Mouse (Mus musculus) intestine, embryonic 16.5 days (tissue): ENCODE data around the gene Gm266. TPM values are rescaled to one million over a fixed set of nuclear protein-coding genes. Genes with fewer than 3 reads are reported as not detected.
A peak's percentile ranks its signal among the peaks of the same experiment; 100 is the strongest.

Experiments used
- ATAC-seq: fragments of 200-750 bp; cut with Nextera tagmentation; 2 replicates; pipeline ENCODE4 v1.8.0; 2017; ENCODE audit warnings: moderate TSS enrichment, moderate library complexity
- H3K27ac ChIP-seq: fragments of 300-500 bp; sonication (generic); 2 replicates; pipeline ENCODE4 v1.5.1; 2014; ENCODE audit warnings: mild to moderate bottlenecking, low read length
- H3K27me3 ChIP-seq: fragments of 300-500 bp; sonication (generic); replicated peaks from 2 replicates; pipeline ENCODE4 v1.6.1; 2014; ENCODE audit warnings: low read length, control low read depth, mixed read lengths; ENCODE audit not compliant: control insufficient read depth, insufficient read depth
- H3K36me3 ChIP-seq: fragments of 300-500 bp; sonication (generic); 2 replicates; pipeline ENCODE4 v1.6.1; 2014; ENCODE audit warnings: low read length, control low read depth; ENCODE audit not compliant: control insufficient read depth, insufficient read depth
- H3K4me1 ChIP-seq: fragments of 300-500 bp; sonication (generic); 2 replicates; pipeline ENCODE4 v1.6.1; 2014; ENCODE audit warnings: low read length, control low read depth, mixed read lengths; ENCODE audit not compliant: control insufficient read depth, insufficient read depth
- H3K4me2 ChIP-seq: fragments of 300-500 bp; sonication (generic); 2 replicates; pipeline ENCODE4 v1.6.1; 2014; ENCODE audit warnings: low read depth, low read length, control low read depth
- H3K4me3 ChIP-seq: fragments of 300-500 bp; sonication (generic); 2 replicates; pipeline ENCODE4 v1.5.1; 2014; ENCODE audit warnings: mild to moderate bottlenecking, low read length
- H3K9ac ChIP-seq: fragments of 300-500 bp; sonication (generic); 2 replicates; pipeline ENCODE4 v1.6.1; 2014; ENCODE audit warnings: low read depth, low read length
- H3K9me3 ChIP-seq: fragments of 300-500 bp; sonication (generic); 2 replicates; pipeline ENCODE4 v1.6.1; 2016; ENCODE audit warnings: low read length, control low read depth; ENCODE audit not compliant: control insufficient read depth
- WGBS: fragments of 180-500 bp; shearing (Covaris S2); extraction: QIAGEN DNeasy Blood & Tissue Kit; methylation state at CpG from one replicate; pipeline ENCODE4 v1.1.7; 2014; 5-methylcytosine and 5-hydroxymethylcytosine counted together
- polyA plus RNA-seq: library from polyadenylated mRNA; unstranded; fragments of >200 nt; fragmentation: Nextera tagmentation; extraction: Ambion mirVana; gene quantifications from 2 replicates; pipeline ENCODE4 v1.2.1, GENCODE M21; 2015

Gene Gm266
- polyA plus RNA-seq, 1 experiment from 2014 or later = 11.7 TPM

- WGBS = 62% methylated on average over 11 of the region's 11 CpGs
- Histone ChIP-seq H3K4me3 (no peak overlapping the region), H3K9ac (no peak overlapping the region), H3K4me1 (peaks cover 16% of the 10 kb centered on the region), H3K9me3 (no peaks in the 10 kb centered on the region), H3K36me3 (no peaks in the 10 kb centered on the region), H3K27ac (no peak overlapping the region), H3K27me3 (peaks cover 25% of the 10 kb centered on the region), H3K4me2 (no peak overlapping the region)
- ATAC-seq = no peak
Observed at GRCm38 (mm10) chr12:111489261-111489865, 3.7 kb upstream of the Gm266 start.

GRCm38 (mm10) chr12:111486455-111486854 is 832 bp upstream of the Gm266 start:
- Histone ChIP-seq H3K4me1 (peaks cover 16% of the 10 kb centered on the region), H3K4me3 (peak overlapping the region; percentile 60), H3K4me2 (peak overlapping the region; percentile 77), H3K9me3 (no peaks in the 10 kb centered on the region), H3K9ac (peak overlapping the region; percentile 70), H3K27ac (peak overlapping the region; percentile 78), H3K27me3 (peaks cover 27% of the 10 kb centered on the region), H3K36me3 (no peaks in the 10 kb centered on the region)
- no peak for ATAC-seq
- 6% methylated on average over 12 of the region's 12 CpGs for WGBS

- Histone ChIP-seq H3K4me2 (peak overlapping the region; percentile 77), H3K4me1 (peaks cover 16% of the 10 kb centered on the region), H3K4me3 (peak overlapping the region; percentile 60), H3K27ac (peak overlapping the region; percentile 78), H3K27me3 (peaks cover 27% of the 10 kb centered on the region), H3K9me3 (no peaks in the 10 kb centered on the region), H3K9ac (peak overlapping the region; percentile 70), H3K36me3 (no peaks in the 10 kb centered on the region)
- peak; percentile 21; the same call in 1 of the 2 replicates for ATAC-seq
- WGBS = under 1% methylated on average over 63 of the region's 63 CpGs
Observed at GRCm38 (mm10) chr12:111485046-111485651, 474 bp downstream of the Gm266 start.

- peaks cover 11% of the 10 kb centered on the region for H3K4me1 ChIP-seq
- H3K4me2 ChIP-seq = no peak overlapping the region
- ATAC-seq = no peak
- no peaks in the 10 kb centered on the region for H3K36me3 ChIP-seq
- H3K27ac ChIP-seq = no peak overlapping the region
- H3K27me3 ChIP-seq = 0 out of 2 replicates have a peak, but pooled peaks cover 3% of the 10 kb centered on the region
- H3K4me3 ChIP-seq = no peak overlapping the region
- H3K9ac ChIP-seq = no peak overlapping the region
- H3K9me3 ChIP-seq = no peaks in the 10 kb centered on the region
- 68% methylated on average over 2 of the region's 2 CpGs for WGBS
Observed at GRCm38 (mm10) chr12:111479917-111480316, 5.7 kb downstream of the Gm266 start.

GRCm38 (mm10) chr12:111478924-111479323 is 6.7 kb downstream of the Gm266 start:
- no peaks in the 10 kb centered on the region for H3K36me3 ChIP-seq
- no peak overlapping the region for H3K9ac ChIP-seq
- H3K4me3 ChIP-seq = no peak overlapping the region
- ATAC-seq = no peak
- H3K4me1 ChIP-seq = peaks cover 7% of the 10 kb centered on the region; the same call in 1 of the 2 replicates
- no peaks in the 10 kb centered on the region for H3K27me3 ChIP-seq
- 59% methylated on average over 5 of the region's 5 CpGs for WGBS
- H3K9me3 ChIP-seq = no peaks in the 10 kb centered on the region
- no peak overlapping the region for H3K27ac ChIP-seq
- no peak overlapping the region for H3K4me2 ChIP-seq

GRCm38 (mm10) chr12:111474893-111475643 is 10.6 kb downstream of the Gm266 start:
- Histone ChIP-seq H3K4me3 (no peak overlapping the region), H3K4me2 (no peak overlapping the region), H3K27me3 (no peaks in the 10 kb centered on the region), H3K36me3 (no peaks in the 10 kb centered on the region), H3K9me3 (no peaks in the 10 kb centered on the region), H3K4me1 (peaks cover 7% of the 10 kb centered on the region; the same call in 1 of the 2 replicates), H3K27ac (no peak overlapping the region), H3K9ac (no peak overlapping the region)
- 50% methylated on average over 8 of the region's 8 CpGs for WGBS
- ATAC-seq = no peak

GRCm38 (mm10) chr12:111474384-111474783 is 11.2 kb downstream of the Gm266 start:
- no peaks in the 10 kb centered on the region for H3K36me3 ChIP-seq
- H3K9ac ChIP-seq = no peak overlapping the region
- peaks cover 7% of the 10 kb centered on the region; the same call in 1 of the 2 replicates for H3K4me1 ChIP-seq
- H3K9me3 ChIP-seq = no peaks in the 10 kb centered on the region
- 89% methylated on average over 3 of the region's 3 CpGs for WGBS
- H3K27ac ChIP-seq = no peak overlapping the region
- no peak overlapping the region for H3K4me3 ChIP-seq
- no peak overlapping the region for H3K4me2 ChIP-seq
- no peaks in the 10 kb centered on the region; the same call in 1 of the 2 replicates for H3K27me3 ChIP-seq
- ATAC-seq = no peak

GRCm38 (mm10) chr12:111472886-111473285 is 12.7 kb downstream of the Gm266 start:
- Histone ChIP-seq H3K27ac (no peak overlapping the region), H3K27me3 (no peaks in the 10 kb centered on the region; the same call in 1 of the 2 replicates), H3K4me2 (no peak overlapping the region), H3K9me3 (no peaks in the 10 kb centered on the region), H3K36me3 (no peaks in the 10 kb centered on the region), H3K4me3 (no peak overlapping the region), H3K9ac (no peak overlapping the region), H3K4me1 (0 out of 2 replicates have a peak, but pooled peaks cover 4% of the 10 kb centered on the region)
- 66% methylated on average over 5 of the region's 5 CpGs for WGBS
- no peak for ATAC-seq

GRCm38 (mm10) chr12:111471721-111472120 is 13.9 kb downstream of the Gm266 start:
- 74% methylated on average over 3 of the region's 3 CpGs for WGBS
- no peak overlapping the region for H3K4me2 ChIP-seq
- H3K27me3 ChIP-seq = no peaks in the 10 kb centered on the region; the same call in 1 of the 2 replicates
- H3K9ac ChIP-seq = no peak overlapping the region
- no peak overlapping the region for H3K4me3 ChIP-seq
- H3K36me3 ChIP-seq = no peaks in the 10 kb centered on the region
- ATAC-seq = no peak
- no peak overlapping the region for H3K27ac ChIP-seq
- no peaks in the 10 kb centered on the region for H3K9me3 ChIP-seq
- 0 out of 2 replicates have a peak, but pooled peaks cover 4% of the 10 kb centered on the region for H3K4me1 ChIP-seq
